Mouse (Mus musculus): ENCODE measurements at regions not wholly inside any gene's neighbourhood (a gene's known extent, or its start where the extent isn't known, plus 50 kb on each side); places are given as distances from the start of the nearest gene placed in this dataset.

GRCm38 (mm10) chr9:122064937-122065673 is 52.0 kb upstream of the Snrk start:
- DNase-seq (ENCODE audit: low spot score), result no peak

GRCm38 (mm10) chr9:122055820-122056550 is 59.1 kb upstream of the Pomgnt2 start:
- DNase-seq (ENCODE audit: low spot score), result peak; percentile 32

GRCm38 (mm10) chr9:122051716-122052115 is 54.8 kb upstream of the Pomgnt2 start:
- no peak for DNase-seq (ENCODE audit: low spot score)

- DNase-seq (ENCODE audit: low spot score), result no peak
Measured at GRCm38 (mm10) chr9:122051096-122051495, 54.2 kb upstream of the Pomgnt2 start.

- no peak for DNase-seq (ENCODE audit: low spot score)
Measured at GRCm38 (mm10) chr9:122048999-122049398, 52.1 kb upstream of the Pomgnt2 start.

DNA sequence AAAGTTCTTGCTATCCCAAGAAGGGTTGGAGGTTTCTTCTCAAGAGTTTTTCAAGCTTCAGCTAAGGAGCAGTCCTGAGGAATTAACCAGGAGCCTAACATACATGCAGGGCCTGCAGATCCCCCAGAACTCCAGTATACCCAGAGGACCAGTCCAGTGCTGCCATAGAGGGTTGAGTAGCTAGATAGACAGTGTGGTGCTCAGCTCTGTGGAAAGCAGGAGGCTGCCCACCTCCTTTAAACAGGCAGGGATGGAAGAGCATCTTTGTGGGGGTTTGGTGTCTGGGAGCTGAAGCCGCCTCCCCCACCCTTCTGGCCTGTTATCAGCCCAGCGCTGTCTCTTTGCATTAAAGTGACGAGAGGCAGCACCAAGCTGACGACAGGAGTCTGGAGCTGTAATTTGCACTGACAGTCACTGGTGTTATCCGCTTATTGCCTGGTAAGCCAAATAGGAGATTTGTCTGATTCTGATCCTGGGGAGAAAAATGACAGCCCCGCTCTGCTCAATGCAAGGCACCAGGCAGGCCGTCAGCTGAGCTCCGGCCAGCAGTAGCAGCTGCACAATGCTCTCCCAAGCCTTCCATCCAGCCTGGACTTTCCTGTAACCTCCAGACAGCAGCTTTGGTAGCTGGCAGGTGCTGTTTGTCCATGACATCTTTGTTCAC is 51.2 kb upstream of the Pomgnt2 start:
- no peak for DNase-seq (ENCODE audit: low spot score)

All from adipocyte (in vitro differentiated cells).